Mouse (Mus musculus) neural tube, embryonic 13.5 days (tissue): ENCODE results near the gene Upk2. TPM values are rescaled to one million over a fixed set of nuclear protein-coding genes. Genes with fewer than 3 reads are reported as not detected.
A peak's percentile ranks its signal among the peaks of the same experiment; 100 is the strongest.

Experiments used
- ATAC-seq: fragments of 200-750 bp; cut with Nextera tagmentation; 2 replicates; pipeline ENCODE4 v1.8.0; 2017; ENCODE audit warnings: low read depth, mild to moderate bottlenecking, moderate TSS enrichment, moderate library complexity
- H3K27ac ChIP-seq: fragments of 300-500 bp; sonication (generic); replicated peaks from 2 replicates; pipeline ENCODE4 v1.5.1; 2015; ENCODE audit warnings: moderate library complexity, mild to moderate bottlenecking, inconsistent platforms
- H3K27me3 ChIP-seq: fragments of 300-500 bp; sonication (generic); 2 replicates; pipeline ENCODE4 v1.6.1; 2015; ENCODE audit warnings: mild to moderate bottlenecking, inconsistent platforms
- H3K36me3 ChIP-seq: fragments of 300-500 bp; sonication (generic); 2 replicates; pipeline ENCODE4 v1.6.1; 2015; ENCODE audit warnings: mild to moderate bottlenecking, inconsistent platforms
- H3K4me1 ChIP-seq: fragments of 300-500 bp; sonication (generic); replicated peaks from 2 replicates; pipeline ENCODE4 v1.6.1; 2015; ENCODE audit warnings: inconsistent platforms
- H3K4me2 ChIP-seq: fragments of 300-500 bp; sonication (generic); 2 replicates; pipeline ENCODE4 v1.6.1; 2015; ENCODE audit warnings: inconsistent platforms, mild to moderate bottlenecking, moderate library complexity
- H3K4me3 ChIP-seq: fragments of 300-500 bp; sonication (generic); 2 replicates; pipeline ENCODE4 v1.5.1; 2015; ENCODE audit warnings: mild to moderate bottlenecking, inconsistent platforms
- H3K9ac ChIP-seq: fragments of 300-500 bp; sonication (generic); 2 replicates; pipeline ENCODE4 v1.6.1; 2015; ENCODE audit warnings: moderate library complexity, mild to moderate bottlenecking, inconsistent platforms
- H3K9me3 ChIP-seq: fragments of 300-500 bp; sonication (generic); 2 replicates; pipeline ENCODE4 v1.6.1; 2016; ENCODE audit warnings: inconsistent platforms
- WGBS: fragments of 180-500 bp; shearing (Covaris S2); methylation state at CpG from one replicate; pipeline ENCODE4 v1.1.7; 2015; 5-methylcytosine and 5-hydroxymethylcytosine counted together
- polyA plus RNA-seq: library from polyadenylated mRNA; unstranded; fragments of >200 nt; fragmentation: Nextera tagmentation; extraction: Ambion mirVana; gene quantifications from 2 replicates; pipeline ENCODE4 v1.2.1, GENCODE M21; 2015

The Upk2 gene
- not detected in 2 replicates for polyA plus RNA-seq

GRCm38 (mm10) chr9:44454891-44455220 is at the start of gene Upk2:
Upk2 (minus strand) TSS chr9:44454976.
- no peaks in the 10 kb centered on the region for H3K36me3 ChIP-seq
- peaks cover 36% of the 10 kb centered on the region for H3K4me1 ChIP-seq
- no peak within 1 kb of the TSS for H3K27ac ChIP-seq
- 21% methylated on average over 4 of the region's 4 CpGs for WGBS
- H3K4me2 ChIP-seq, result no peak within 1 kb of the TSS
- no peaks in the 10 kb centered on the region for H3K9me3 ChIP-seq
- peak within 1 kb of the TSS; percentile 38 for H3K9ac ChIP-seq
- ATAC-seq, result no peak
- peaks cover 16% of the 10 kb centered on the region for H3K27me3 ChIP-seq
- H3K4me3 ChIP-seq, result no peak within 1 kb of the TSS

DNA sequence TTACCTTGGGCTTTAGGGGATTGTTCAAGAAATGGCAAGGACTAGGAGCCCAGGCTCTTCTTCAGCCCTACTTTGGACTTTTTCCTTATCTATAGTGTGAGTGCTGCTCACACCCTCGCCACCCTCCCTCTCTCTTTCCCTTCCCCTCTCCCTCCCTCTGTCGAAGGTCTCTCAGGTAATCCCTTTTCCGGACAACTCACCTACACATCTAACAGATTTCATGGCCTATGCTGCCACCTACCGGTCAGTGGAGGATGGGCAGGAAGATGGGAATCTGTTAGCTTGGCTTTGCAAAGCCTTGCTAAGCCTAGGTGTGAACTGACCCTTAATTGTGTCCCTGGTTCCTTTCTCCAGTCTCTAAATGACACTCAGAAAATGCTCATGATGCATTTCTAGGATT is 47.2 kb upstream of the Upk2 start:
- Histone ChIP-seq H3K4me2 (0 out of 2 replicates have a peak overlapping the region, but pooled peaks have one; percentile 6), H3K36me3 (peaks cover 31% of the 10 kb centered on the region), H3K27ac (0 out of 2 replicates have a peak overlapping the region, but pooled peaks have one; percentile 14), H3K4me3 (no peak overlapping the region), H3K27me3 (no peaks in the 10 kb centered on the region), H3K4me1 (peaks cover 61% of the 10 kb centered on the region), H3K9ac (peak overlapping the region; percentile 34; the same call in 1 of the 2 replicates), H3K9me3 (no peaks in the 10 kb centered on the region)
- no peak for ATAC-seq
- WGBS, result 3% methylated on average over 4 of the region's 4 CpGs

GRCm38 (mm10) chr9:44501206-44501879 is 46.6 kb upstream of the Upk2 start:
- Histone ChIP-seq H3K4me2 (0 out of 2 replicates have a peak overlapping the region, but pooled peaks have one; percentile 6), H3K9me3 (no peaks in the 10 kb centered on the region), H3K4me1 (peaks cover 67% of the 10 kb centered on the region), H3K9ac (peak overlapping the region; percentile 77), H3K36me3 (peaks cover 24% of the 10 kb centered on the region), H3K27me3 (no peaks in the 10 kb centered on the region), H3K4me3 (no peak overlapping the region), H3K27ac (0 out of 2 replicates have a peak overlapping the region, but pooled peaks have one; percentile 14)
- WGBS, result 62% methylated on average over 10 of the region's 10 CpGs
- ATAC-seq, result no peak

- Histone ChIP-seq H3K9me3 (no peaks in the 10 kb centered on the region), H3K27ac (peak overlapping the region; percentile 95), H3K36me3 (peaks cover 18% of the 10 kb centered on the region), H3K4me1 (peaks cover 70% of the 10 kb centered on the region), H3K27me3 (no peaks in the 10 kb centered on the region), H3K9ac (peak overlapping the region; percentile 77), H3K4me3 (no peak overlapping the region), H3K4me2 (peak overlapping the region; percentile 73)
- ATAC-seq, result no peak
- 56% methylated on average over 8 of the region's 8 CpGs for WGBS
These were observed 45.9 kb upstream of the Upk2 start for GRCm38 (mm10) chr9:44500638-44501175.

- H3K27me3 ChIP-seq, result no peaks in the 10 kb centered on the region
- peak overlapping the region; percentile 77 for H3K9ac ChIP-seq
- no peak for ATAC-seq
- H3K4me2 ChIP-seq, result peak overlapping the region; percentile 73
- peaks cover 12% of the 10 kb centered on the region for H3K36me3 ChIP-seq
- 31% methylated on average over 5 of the region's 5 CpGs for WGBS
- peaks cover 73% of the 10 kb centered on the region for H3K4me1 ChIP-seq
- peak overlapping the region; percentile 42 for H3K4me3 ChIP-seq
- H3K27ac ChIP-seq, result peak overlapping the region; percentile 95
- H3K9me3 ChIP-seq, result no peaks in the 10 kb centered on the region
These were observed 45.4 kb upstream of the Upk2 start for GRCm38 (mm10) chr9:44500163-44500533.

DNA sequence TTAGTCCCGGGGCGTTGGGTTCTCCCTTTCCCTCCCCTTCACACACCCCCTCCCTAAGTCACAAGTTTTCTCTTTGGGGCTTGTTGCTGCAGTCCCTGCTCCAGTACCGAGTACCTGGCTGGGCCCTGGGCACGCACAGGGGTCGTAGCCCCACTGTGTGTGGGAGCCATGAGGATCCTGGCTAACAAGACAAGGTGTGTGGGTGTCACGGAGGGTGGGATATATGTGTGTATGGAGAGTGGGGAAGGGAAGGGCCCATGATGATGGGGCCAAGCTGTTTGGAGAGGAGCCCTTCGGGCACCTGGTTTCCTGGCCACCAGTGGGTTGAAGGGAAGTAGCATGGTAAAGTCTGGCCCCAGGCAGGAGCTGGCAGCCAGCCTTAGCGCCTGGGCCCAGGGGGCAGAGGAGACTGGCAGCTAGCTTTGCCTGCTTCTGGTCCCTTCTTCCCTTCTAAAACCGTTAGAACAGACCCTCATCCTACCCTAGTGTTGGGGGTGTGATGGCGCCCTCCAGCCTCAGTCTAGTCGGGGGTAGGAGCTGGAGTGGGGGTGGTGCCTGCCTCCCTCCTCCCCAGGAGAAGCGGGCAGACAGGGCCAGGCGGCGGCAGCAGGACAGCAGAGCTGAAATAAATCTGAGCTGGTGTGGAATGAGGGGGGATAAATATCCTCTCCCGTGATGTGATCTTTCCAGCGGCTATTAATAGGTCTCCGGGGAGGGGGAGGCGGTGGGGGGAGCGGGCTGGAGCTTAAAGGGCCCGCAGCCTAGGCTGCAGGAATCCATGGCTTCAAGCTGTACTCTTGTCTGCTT is 44.8 kb upstream of the Upk2 start:
- 6% methylated on average over 20 of the region's 20 CpGs for WGBS
- Histone ChIP-seq H3K4me1 (peaks cover 79% of the 10 kb centered on the region), H3K27ac (peak overlapping the region; percentile 95), H3K27me3 (no peaks in the 10 kb centered on the region), H3K9ac (peak overlapping the region; percentile 77), H3K4me3 (peak overlapping the region; percentile 42), H3K36me3 (peaks cover 9% of the 10 kb centered on the region), H3K9me3 (no peaks in the 10 kb centered on the region), H3K4me2 (peak overlapping the region; percentile 73)
- ATAC-seq, result peak; percentile 47

- WGBS, result under 1% methylated on average over 59 of the region's 59 CpGs
- H3K4me3 ChIP-seq, result peak overlapping the region; percentile 42
These were observed 43.9 kb upstream of the Upk2 start for GRCm38 (mm10) chr9:44498421-44499355.

GRCm38 (mm10) chr9:44497624-44498377 is 43.0 kb upstream of the Upk2 start:
- H3K4me1 ChIP-seq, result peaks cover 97% of the 10 kb centered on the region
- peak overlapping the region; percentile 77 for H3K9ac ChIP-seq
- H3K36me3 ChIP-seq, result peaks cover 5% of the 10 kb centered on the region
- H3K4me2 ChIP-seq, result peak overlapping the region; percentile 73
- peak overlapping the region; percentile 42 for H3K4me3 ChIP-seq
- H3K27ac ChIP-seq, result peak overlapping the region; percentile 95
- H3K9me3 ChIP-seq, result no peaks in the 10 kb centered on the region
- no peaks in the 10 kb centered on the region for H3K27me3 ChIP-seq
- 4% methylated on average over 11 of the region's 11 CpGs for WGBS
- ATAC-seq, result no peak

More at GRCm38 (mm10) chr9:44498421-44499355, 43.9 kb upstream of the Upk2 start:
- Histone ChIP-seq H3K36me3 (peaks cover 9% of the 10 kb centered on the region), H3K4me1 (peaks cover 88% of the 10 kb centered on the region), H3K4me2 (peak overlapping the region; percentile 73), H3K9me3 (no peaks in the 10 kb centered on the region), H3K27me3 (no peaks in the 10 kb centered on the region), H3K27ac (peak overlapping the region; percentile 95), H3K9ac (peak overlapping the region; percentile 77)
- peak; percentile 79 for ATAC-seq

- Histone ChIP-seq H3K9me3 (no peaks in the 10 kb centered on the region), H3K9ac (peak overlapping the region; percentile 41; the same call in 1 of the 2 replicates), H3K4me1 (peaks cover 100% of the 10 kb centered on the region), H3K36me3 (no peaks in the 10 kb centered on the region), H3K27me3 (no peaks in the 10 kb centered on the region), H3K27ac (no peak overlapping the region), H3K4me2 (no peak overlapping the region), H3K4me3 (peak overlapping the region; percentile 6; the same call in 1 of the 2 replicates)
- ATAC-seq, result no peak
- 53% methylated on average over 12 of the region's 12 CpGs for WGBS
These were observed 42.2 kb upstream of the Upk2 start for GRCm38 (mm10) chr9:44496803-44497461.

GRCm38 (mm10) chr9:44495810-44496344 is 41.1 kb upstream of the Upk2 start:
- ATAC-seq, result no peak
- Histone ChIP-seq H3K27me3 (no peaks in the 10 kb centered on the region), H3K4me2 (no peak overlapping the region), H3K9me3 (no peaks in the 10 kb centered on the region), H3K4me3 (no peak overlapping the region), H3K36me3 (no peaks in the 10 kb centered on the region), H3K27ac (no peak overlapping the region), H3K4me1 (peaks cover 98% of the 10 kb centered on the region), H3K9ac (no peak overlapping the region)
- 82% methylated on average over 10 of the region's 10 CpGs for WGBS
